Comparison of ENCODE assay signal across 12 mouse cellular contexts in genomic region chr11:119675546-119675945, GRCm38 (mm10).
"Had no signal": no experiment of that assay in that cellular context is flagged by ENCODE, and none has a peak within 500 bp of the region (broad histone marks: within the 10 kb centered on the region; RNA-seq: fewer than 3 reads in every experiment).

No protein-coding gene starts in this region.

- H3K9ac ChIP-seq: limb, embryonic 15.5 days; midbrain, embryonic 15.5 days had no signal

- H3K9me3 ChIP-seq: limb, embryonic 15.5 days; liver, embryonic 13.5 days; midbrain, embryonic 15.5 days had no signal

- DNase-seq: kidney, adult 8-10 months; kidney, postnatal 4 days; liver, embryonic 13.5 days; lung, adult 18-20 months; retina, postnatal 1 day; right cerebral cortex, postnatal 4 days; spleen, adult 18-20 months; thymus, adult 18-20 months; thymus, postnatal 14 days had no signal

- ATAC-seq: intestine, postnatal 0 days; midbrain, embryonic 15.5 days had no signal

- H3K4me3 ChIP-seq: limb, embryonic 15.5 days; liver, embryonic 13.5 days; midbrain, embryonic 15.5 days had no signal

- H3K27me3 ChIP-seq: limb, embryonic 15.5 days; liver, embryonic 13.5 days; midbrain, embryonic 15.5 days had no signal

- H3K27ac ChIP-seq: limb, embryonic 15.5 days; liver, embryonic 13.5 days had no signal

- H3K36me3 ChIP-seq: midbrain, embryonic 15.5 days had no signal

- H3K4me2 ChIP-seq: limb, embryonic 15.5 days; liver, embryonic 13.5 days; midbrain, embryonic 15.5 days had no signal
